Mouse (Mus musculus) small intestine, adult 2 months (tissue): Measurements from ENCODE around the gene Slc1a3. TPM values are rescaled to one million over a fixed set of nuclear protein-coding genes. Genes with fewer than 3 reads are reported as not detected.

ENCODE experiments used
- H3K27ac ChIP-seq: fragments of 200-500 bp; 2 replicates; pipeline ENCODE4 v1.5.1; 2012; ENCODE audit warnings: low read depth, low read length, control low read depth, inconsistent platforms; ENCODE audit not compliant: insufficient read depth
- H3K27me3 ChIP-seq: fragments of 200-500 bp; 2 replicates; pipeline ENCODE4 v1.6.1; 2012; ENCODE audit warnings: mild to moderate bottlenecking, moderate library complexity, low read length, inconsistent platforms; ENCODE audit not compliant: control insufficient read depth, insufficient read depth
- H3K36me3 ChIP-seq: fragments of 200-500 bp; 2 replicates; pipeline ENCODE4 v1.6.1; 2012; ENCODE audit warnings: mild to moderate bottlenecking, low read length, control low read depth, inconsistent platforms; ENCODE audit not compliant: control insufficient read depth, insufficient read depth
- H3K4me1 ChIP-seq: fragments of 200-500 bp; 2 replicates; pipeline ENCODE4 v1.6.1; 2012; ENCODE audit warnings: low read length, inconsistent platforms, mixed read lengths; ENCODE audit not compliant: control insufficient read depth, insufficient read depth, insufficient read length
- H3K4me3 ChIP-seq: fragments of 200-500 bp; 2 replicates; pipeline ENCODE4 v1.5.1; 2012; ENCODE audit warnings: low read depth, mild to moderate bottlenecking, control low read depth, inconsistent platforms, low read length, moderate library complexity
- CTCF ChIP-seq: fragments of 200-500 bp; IDR thresholded peaks from 2 replicates; pipeline ENCODE4 v1.5.1; 2012; ENCODE audit warnings: low read depth, mild to moderate bottlenecking, control low read depth, inconsistent platforms, low read length, moderate library complexity, mixed read lengths; ENCODE audit not compliant: insufficient replicate concordance, insufficient read length; ENCODE audit errors: extremely low read depth
- POLR2A ChIP-seq: fragments of 200-500 bp; IDR thresholded peaks from 2 replicates; pipeline ENCODE4 v1.6.1; 2012; ENCODE audit warnings: low read depth, mild to moderate bottlenecking, control low read depth, inconsistent platforms, low read length, moderate library complexity
- WGBS: fragments of 180-500 bp; shearing (Covaris S2); methylation state at CpG from one replicate; pipeline ENCODE4 v1.1.7; 2018; 5-methylcytosine and 5-hydroxymethylcytosine counted together
- polyA plus RNA-seq: library from polyadenylated mRNA; depleted of rRNA; stranded (reverse); fragments of >200 nt; gene quantifications from 2 replicates; pipeline ENCODE4 v1.2.3, GENCODE M21; 2012

Slc1a3 gene
- polyA plus RNA-seq, 1 experiment: 0.87 TPM

GRCm38 (mm10) chr15:8718496-8718895, 7.9 kb upstream of the Slc1a3 start:
- Histone ChIP-seq H3K27me3 (no peaks in the 10 kb centered on the region), H3K36me3 (no peaks in the 10 kb centered on the region), H3K4me3 (no peak overlapping the region), H3K4me1 (no peaks in the 10 kb centered on the region), H3K27ac (no peak overlapping the region)
- TF ChIP-seq CTCF: no peak
- TF ChIP-seq POLR2A: no peak
- WGBS: 58% methylated on average over 3 of the region's 3 CpGs

DNA sequence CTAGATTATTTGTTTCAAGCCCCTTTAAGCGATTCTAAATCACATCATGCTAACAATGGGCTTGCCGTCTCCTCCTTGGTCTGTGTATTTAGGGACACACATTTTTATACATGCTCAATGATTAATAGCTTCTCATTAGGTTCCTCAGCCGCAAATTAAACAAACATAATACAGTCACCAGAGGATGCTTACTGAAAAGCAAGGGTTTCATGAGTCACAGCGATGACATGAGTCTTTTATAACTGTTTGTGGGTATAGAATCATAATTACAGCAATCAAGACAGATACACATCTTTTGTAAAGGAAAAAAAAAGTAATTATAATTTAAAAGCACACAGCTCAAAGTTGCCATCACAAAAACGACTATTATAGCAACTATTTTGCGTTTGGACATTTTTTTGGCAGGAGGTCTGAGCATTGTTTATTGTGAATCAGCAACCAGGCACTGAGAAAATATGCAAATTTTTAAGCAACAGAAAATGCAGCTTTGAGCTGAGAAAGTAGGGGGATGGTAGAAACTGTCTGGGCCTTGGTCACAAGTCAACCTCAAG, 6.5 kb upstream of the Slc1a3 start:
- Histone ChIP-seq H3K4me1 (no peaks in the 10 kb centered on the region), H3K27me3 (no peaks in the 10 kb centered on the region), H3K4me3 (no peak overlapping the region), H3K27ac (no peak overlapping the region), H3K36me3 (no peaks in the 10 kb centered on the region)
- TF ChIP-seq POLR2A (no peak), CTCF (no peak)
- 49% methylated on average over 6 of the region's 6 CpGs for WGBS

- Histone ChIP-seq H3K36me3 (no peaks in the 10 kb centered on the region), H3K4me3 (no peak overlapping the region), H3K27me3 (no peaks in the 10 kb centered on the region), H3K4me1 (no peaks in the 10 kb centered on the region; the same call in 1 of the 2 replicates), H3K27ac (no peak overlapping the region)
- TF ChIP-seq CTCF: no peak
- TF ChIP-seq POLR2A: no peak
- whole genome bisulfite sequencing: 37% methylated on average over 12 of the region's 12 CpGs
Measured at GRCm38 (mm10) chr15:8716330-8716964, 5.9 kb upstream of the Slc1a3 start.

- H3K4me3 ChIP-seq: no peak overlapping the region
- no peak overlapping the region for H3K27ac ChIP-seq
- no peaks in the 10 kb centered on the region for H3K27me3 ChIP-seq
- TF ChIP-seq CTCF: no peak
- TF ChIP-seq POLR2A: no peak
- no peaks in the 10 kb centered on the region for H3K36me3 ChIP-seq
- peaks cover under 1% of the 10 kb centered on the region; the same call in 1 of the 2 replicates for H3K4me1 ChIP-seq
Measured at GRCm38 (mm10) chr15:8715666-8716065, 5.1 kb upstream of the Slc1a3 start.

- no peaks in the 10 kb centered on the region for H3K36me3 ChIP-seq
- peaks cover 2% of the 10 kb centered on the region; the same call in 1 of the 2 replicates for H3K4me1 ChIP-seq
- WGBS: 82% methylated on average over 2 of the region's 2 CpGs
- H3K27ac ChIP-seq: no peak overlapping the region
- H3K4me3 ChIP-seq: no peak overlapping the region
- TF ChIP-seq POLR2A (no peak), CTCF (no peak)
- H3K27me3 ChIP-seq: no peaks in the 10 kb centered on the region
Measured at GRCm38 (mm10) chr15:8712433-8712984, 1.9 kb upstream of the Slc1a3 start.

DNA sequence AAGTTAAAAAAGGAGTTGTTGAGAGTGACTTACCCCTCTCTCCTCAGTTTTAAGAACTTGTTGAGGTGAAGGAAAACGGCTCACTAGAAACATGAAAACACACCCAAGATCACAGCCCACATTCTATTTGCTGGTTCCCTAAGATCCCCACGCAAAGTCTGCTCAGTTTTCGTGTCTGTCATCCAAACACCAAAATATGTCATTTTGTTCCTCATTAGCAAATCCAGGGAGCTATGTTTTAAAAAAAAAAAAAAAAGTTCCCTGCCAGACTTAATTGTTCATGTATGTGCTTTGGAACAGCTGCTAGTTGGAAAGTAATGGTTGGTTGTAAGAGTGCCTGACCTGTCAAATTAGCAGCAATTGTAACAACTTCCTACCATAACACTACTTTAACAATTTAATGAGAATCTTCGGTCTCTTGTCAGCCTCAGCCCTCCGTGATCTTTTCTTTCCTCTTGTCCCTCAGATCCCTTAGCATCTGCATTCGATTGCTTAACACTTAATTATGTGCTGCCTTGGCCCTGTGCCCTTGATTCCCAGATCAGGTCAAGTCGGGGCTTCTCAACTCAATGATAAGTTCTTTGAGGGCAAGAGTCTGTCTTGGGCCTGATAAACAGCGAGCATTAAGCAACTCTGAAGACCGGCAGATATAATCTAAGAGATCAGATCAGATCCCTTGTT, 1.2 kb upstream of the Slc1a3 start:
- TF ChIP-seq CTCF: no peak
- TF ChIP-seq POLR2A: no peak
- no peak overlapping the region for H3K4me3 ChIP-seq
- H3K4me1 ChIP-seq: peaks cover 2% of the 10 kb centered on the region; the same call in 1 of the 2 replicates

GRCm38 (mm10) chr15:8709578-8709977, 986 bp downstream of the Slc1a3 start:
- Histone ChIP-seq H3K27me3 (no peaks in the 10 kb centered on the region), H3K4me1 (peaks cover 2% of the 10 kb centered on the region; the same call in 1 of the 2 replicates), H3K36me3 (no peaks in the 10 kb centered on the region), H3K27ac (no peak overlapping the region), H3K4me3 (peak overlapping the region; percentile 73)
- TF ChIP-seq CTCF: no peak
- no peak for TF ChIP-seq POLR2A
- 4% methylated on average over 11 of the region's 11 CpGs for WGBS

More for the DNA sequence above, 1.2 kb upstream of the Slc1a3 start:
- Histone ChIP-seq H3K27ac (no peak overlapping the region), H3K36me3 (no peaks in the 10 kb centered on the region), H3K27me3 (no peaks in the 10 kb centered on the region)
- WGBS: 40% methylated on average over 9 of the region's 9 CpGs
